Mouse (Mus musculus) Muller cell, postnatal 12 days (primary cell): ENCODE data around the gene Baz2b.
"Not testable (repeated sequence)": the region's sequence is repeated elsewhere in the genome, so short reads cannot be mapped to it uniquely, and the experiment has no call there.

Source experiments
- DNase-seq: peaks from one replicate; pipeline ENCODE4 v3.0.0-alpha.2; 2015; ENCODE audit errors: inconsistent ontology term

The Baz2b gene

DNA sequence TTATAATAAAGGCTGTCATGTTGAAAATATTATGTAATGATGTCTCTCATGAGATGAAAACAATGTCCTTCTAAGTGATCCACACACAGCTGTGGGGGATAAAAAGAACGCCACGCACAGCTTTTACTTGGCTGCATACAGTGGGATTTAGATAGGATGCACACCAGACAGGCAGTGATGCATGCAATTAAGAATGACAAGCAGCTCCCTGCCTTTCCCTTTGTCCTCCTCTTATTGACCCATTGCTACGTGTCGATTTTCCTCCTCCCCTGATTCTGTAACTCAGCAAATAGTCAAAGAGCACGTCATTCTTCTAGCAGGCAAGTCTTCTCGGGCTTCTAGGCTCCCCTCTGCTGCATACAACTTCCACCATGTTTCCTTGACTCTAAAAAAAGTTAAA lies 119.4 kb downstream of the Baz2b start:
- peak; percentile 77 for DNase-seq

DNA sequence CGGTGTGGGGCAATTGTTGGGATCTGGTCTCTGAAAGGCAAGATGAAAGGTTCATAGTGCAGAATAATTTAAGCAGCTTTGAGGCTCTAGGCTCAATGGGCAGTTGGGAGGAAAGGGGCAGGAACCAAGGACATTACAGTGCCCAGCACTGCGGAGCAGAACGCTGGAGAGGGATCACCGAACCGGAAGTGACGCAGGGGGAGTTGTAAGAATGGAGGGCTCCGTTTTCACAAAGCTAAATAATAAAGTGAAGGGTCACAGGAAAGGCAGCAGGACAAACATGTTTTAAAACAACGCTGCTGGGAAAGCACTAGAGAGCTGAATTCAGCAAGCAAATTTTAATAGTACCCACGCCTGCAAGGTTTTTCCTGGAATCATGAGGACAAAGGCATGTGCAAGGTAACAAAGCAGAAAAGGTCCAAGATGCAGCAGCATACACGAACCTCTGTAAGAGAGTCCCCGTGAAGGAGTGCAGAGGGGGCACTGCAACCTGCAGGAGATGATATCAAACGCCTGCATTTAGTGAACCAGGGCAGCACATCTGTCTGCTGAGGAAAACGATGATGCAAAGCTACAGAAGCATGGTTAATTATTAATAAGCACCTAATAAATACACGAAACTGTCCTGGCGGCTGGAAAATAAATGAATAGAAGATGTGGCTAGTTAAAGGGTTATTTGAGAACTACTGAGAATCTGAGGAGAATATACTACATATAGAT lies 120.0 kb downstream of the Baz2b start:
- DNase-seq, result no peak

- no peak for DNase-seq
Observed at GRCm38 (mm10) chr2:60088785-60089527, 120.7 kb downstream of the Baz2b start.

GRCm38 (mm10) chr2:60086197-60086903 lies 123.3 kb downstream of the Baz2b start:
- peak; percentile 88 for DNase-seq

DNA sequence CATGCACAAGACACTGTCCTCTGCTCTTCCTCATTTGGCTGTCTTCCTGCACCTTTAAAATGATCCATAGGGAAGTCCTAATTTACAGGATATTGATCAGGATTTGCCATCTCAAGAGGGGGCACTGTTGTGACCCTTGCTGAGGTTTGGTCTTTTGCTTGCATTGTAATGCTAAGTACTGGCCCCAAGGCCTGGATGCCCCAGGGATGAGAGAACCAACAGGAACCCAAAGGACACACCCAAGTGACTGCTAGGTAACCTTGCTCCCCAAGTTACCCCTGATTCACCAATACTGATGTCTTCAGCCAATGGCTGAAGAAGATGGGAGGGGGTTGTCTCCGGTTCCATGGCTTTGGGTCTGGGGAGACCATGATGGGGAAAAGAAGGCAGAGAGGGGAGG lies 124.8 kb downstream of the Baz2b start:
- DNase-seq, result no peak

DNA sequence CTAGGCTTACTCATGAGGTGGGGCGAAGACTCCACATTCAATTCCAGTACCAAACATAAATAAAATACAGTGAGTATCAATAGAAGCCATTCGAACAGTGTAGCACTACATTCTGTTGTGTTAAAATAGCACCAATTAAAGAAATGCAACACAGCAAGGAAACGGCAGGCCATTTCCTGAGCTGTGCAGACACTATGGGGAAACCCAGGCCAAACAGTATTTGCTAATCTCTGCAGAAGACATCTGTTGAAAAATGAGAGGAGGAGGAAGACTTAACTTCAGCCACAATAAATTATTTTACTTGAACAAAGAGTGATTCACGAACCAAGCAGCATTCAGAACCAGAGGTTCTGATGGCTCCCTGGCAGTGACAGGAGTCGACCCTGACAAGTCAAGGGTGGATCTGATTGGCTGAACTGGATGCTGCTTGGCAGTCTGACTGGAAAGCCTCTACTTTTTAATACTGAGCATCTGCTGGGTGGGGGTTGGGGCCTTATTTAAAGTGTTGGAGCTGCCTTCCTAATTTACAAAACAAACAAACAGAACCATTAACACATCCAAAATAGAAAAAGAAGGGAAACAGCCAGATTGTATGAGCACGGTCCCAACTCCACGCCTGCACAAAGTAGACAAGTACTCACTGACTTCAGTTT lies 126.5 kb downstream of the Baz2b start:
- DNase-seq, result peak; percentile 52

DNA sequence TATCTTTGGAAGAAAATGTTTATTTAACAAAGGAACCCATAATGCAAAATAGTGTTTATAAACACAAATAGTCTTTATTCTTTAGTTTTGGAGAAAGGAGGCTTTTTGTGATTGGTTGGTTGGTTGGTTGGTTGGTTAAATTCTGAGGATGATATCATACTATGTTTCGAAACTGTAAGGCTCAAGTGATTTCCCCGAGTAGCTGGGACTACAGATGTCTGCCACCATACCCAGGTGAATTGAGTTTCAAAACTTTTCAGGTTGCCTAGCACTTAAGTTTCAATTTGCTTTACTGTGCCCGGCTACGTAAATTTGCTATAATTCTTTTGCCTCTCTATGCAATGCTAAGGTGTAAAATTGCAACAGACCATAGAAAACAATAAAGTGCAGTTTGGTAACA lies 127.4 kb downstream of the Baz2b start:
- no peak for DNase-seq

DNA sequence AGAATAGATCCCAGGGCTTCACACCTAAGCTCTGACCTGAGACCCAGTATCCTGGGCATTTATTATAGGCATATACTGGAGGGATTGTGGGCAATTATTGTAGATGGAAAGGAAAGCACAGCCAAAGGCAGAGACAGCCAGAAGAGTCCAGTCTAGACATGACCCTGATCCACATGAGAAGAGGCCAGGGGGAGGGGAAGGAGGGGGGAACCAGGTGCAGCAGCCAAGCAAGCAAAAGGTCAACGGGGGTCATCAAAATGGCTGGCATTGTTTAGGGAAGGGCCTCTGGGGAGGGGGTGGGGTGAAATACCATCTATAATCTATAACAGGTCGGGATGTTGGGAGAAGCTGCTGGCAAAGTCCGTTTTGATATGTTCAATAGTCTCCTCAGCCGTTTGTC lies 128.8 kb downstream of the Baz2b start:
- no peak for DNase-seq

DNA sequence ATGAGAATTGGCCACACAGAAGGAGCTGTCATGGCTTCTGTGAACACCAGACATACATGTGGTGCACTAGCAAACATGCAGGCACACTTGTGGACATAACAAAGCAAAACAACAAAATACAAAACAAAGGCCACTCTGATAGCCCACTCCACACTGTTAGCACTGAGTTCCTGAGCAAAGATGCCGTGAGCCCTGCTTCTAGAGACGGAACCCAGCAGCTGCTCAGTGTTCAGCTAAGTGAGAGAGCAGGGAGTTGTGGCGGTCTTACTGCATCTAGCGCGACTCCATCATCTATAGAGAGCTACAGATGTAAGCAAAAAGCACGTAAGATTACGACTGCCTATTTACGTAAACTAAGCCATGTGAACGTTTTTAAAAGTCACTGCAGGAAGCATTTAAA lies 132.0 kb downstream of the Baz2b start:
- no peak for DNase-seq

DNA sequence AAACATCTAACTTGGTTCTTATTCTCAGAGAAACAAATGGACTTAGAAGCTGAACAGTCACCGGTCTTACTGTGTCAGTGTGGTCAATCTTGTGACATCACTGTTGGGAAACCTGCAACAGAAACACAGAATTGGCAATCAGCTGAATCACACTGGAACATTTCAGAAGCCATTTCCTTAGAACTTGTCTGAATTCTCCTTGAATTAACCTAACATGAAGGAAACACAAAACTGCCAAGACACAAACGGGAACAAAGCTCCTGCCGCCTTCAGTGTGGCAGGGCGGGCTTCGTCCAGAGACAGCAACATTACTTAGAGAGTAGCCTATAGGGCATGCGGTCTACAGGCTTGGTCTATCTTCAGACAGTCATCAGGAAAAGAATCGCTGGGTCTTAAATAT lies 132.8 kb downstream of the Baz2b start:
- peak; percentile 61 for DNase-seq

DNA sequence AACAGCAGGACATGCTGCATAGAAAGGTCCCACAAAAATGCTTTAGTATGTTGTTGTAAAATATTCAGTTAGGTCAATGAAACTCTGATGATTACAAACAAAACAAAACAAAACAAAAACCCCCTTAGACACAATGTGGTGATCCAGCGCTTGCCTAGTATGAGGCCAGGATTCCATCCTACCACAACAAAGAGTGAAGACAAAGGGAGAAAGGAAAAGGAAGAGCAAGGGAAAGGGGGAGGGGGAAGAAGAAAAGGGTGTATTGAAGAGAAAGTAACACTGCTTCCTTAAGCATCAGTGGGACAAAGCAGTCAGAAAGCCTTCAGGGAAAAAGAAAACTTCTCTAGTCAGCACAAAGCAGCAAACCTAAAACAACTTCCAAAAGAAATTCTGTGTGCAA lies 133.6 kb downstream of the Baz2b start:
- peak; percentile 56 for DNase-seq

DNA sequence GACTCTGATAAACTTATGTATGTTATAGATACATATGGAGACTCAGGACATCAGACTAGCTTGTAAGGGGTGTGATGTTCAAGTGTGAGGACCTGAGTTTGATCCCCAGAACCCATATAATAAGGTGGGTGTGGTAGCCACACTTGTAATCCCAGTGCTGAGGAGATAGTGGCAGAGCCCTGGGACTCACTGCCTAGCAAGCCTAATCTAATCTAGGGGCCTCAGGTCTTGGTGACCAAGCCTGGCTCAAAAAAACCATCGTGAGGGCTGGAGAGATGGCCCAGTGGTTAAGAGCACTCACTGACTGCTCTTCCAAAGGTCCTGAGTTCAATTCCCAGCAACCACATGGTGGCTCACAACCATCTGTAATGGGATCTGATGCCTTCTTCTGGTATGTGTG lies 135.8 kb downstream of the Baz2b start:
- DNase-seq, result not testable (repeated sequence)

DNA sequence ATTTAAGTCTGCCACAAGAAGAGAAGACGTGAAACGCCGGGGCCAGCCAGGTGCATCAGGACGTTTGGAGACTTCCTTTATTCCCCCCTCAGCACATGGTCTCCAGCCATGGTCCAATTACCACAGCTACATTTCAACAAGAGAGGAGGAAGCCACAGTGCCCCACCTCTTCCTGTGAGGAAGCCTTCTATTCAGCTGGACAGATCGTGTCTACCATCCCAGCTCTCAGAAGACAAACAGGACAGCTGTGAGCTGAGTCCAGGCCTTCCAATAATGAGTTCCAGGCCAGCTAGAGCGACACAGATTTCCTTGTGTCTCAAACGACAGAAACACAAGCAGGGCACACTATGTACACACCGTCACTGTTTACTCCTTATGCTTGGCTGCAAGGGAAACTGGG lies 137.8 kb downstream of the Baz2b start:
- no peak for DNase-seq

DNA sequence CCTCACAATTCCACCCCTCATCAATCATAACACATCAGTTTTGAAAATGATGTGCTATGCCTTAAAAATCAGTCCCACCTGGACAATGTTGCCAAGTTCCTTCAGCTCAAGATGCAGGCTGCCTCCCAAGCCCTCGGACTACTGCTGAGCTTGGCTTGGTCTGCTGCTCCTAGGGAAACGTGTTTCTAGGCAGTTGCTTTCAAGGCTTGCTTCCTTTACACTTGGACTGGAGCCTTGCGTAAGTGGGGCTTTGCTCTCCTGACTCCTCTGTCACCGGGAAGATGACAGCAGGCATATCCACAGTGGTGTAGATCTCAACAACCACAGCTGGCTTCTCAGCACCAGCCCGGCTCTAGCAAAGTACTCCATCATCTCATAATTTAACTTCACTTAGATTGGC lies 138.7 kb downstream of the Baz2b start:
- no peak for DNase-seq

DNA sequence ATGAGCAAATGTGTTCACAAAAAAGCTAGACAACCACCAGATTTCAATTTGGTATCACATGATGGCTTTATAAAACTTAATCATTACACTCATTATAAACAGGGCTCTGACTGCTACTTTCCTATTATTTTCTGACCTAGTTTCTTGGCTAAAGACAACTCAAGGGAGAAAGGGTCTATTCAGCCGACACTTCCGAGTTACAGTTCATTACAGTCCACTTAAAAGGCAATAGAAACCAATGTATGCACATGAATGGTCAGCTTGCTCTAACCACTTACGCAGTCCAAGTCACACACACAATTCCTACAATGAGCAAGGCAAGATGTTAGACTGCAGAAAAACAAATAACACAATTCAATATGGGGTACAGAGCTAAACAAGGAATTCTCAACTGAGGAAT lies 141.2 kb downstream of the Baz2b start:
- DNase-seq, result peak; percentile 86

DNA sequence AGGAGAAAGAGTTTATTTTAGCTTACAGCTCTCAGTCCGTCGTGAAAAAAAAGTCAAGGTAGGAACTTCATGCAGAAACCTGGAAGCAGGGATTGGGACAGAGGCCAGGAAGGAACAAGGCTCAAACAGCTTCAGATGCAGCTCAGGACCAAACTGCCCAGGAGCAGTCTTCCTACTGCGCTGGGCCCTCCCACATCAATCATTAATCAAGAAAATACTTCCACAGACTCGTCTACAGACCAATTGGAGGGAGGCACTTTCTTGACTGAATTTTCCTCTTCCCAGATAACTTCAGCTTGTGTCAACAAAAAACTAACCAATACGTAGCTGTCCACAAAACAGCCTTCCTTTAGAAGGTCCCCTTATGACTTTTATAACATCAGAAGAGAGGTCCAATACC lies 144.2 kb downstream of the Baz2b start:
- no peak for DNase-seq

- DNase-seq, result no peak
Observed at GRCm38 (mm10) chr2:60060185-60060775, 149.4 kb downstream of the Baz2b start.

DNA sequence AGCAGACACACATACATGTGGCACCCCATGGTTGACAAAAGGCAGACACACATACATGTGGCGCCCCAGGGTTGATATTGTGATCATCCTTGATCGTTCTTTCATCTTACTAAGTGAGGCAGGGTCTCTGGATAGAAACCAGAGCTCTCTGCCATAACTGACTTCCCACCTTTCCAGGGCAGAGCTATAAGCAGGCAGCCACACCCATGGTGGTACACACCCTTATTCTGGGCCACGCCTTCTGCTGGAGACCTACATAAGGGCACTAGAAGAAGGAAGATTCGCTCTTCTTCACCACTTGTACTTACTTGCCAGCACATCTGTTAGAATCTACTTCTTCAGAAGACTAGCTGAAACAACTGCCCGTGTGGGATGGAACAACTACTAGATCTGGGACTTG lies 150.3 kb downstream of the Baz2b start:
- DNase-seq, result no peak

GRCm38 (mm10) chr2:60056043-60056442 lies 153.6 kb downstream of the Baz2b start:
- DNase-seq, result no peak

GRCm38 (mm10) chr2:60054808-60055535 lies 154.7 kb downstream of the Baz2b start:
- no peak for DNase-seq
